Mouse (Mus musculus) stomach, postnatal 0 days (tissue): Measurements from ENCODE around the gene Sec14l4. TPM values are rescaled to one million over a fixed set of nuclear protein-coding genes. Genes with fewer than 3 reads are reported as not detected.

ENCODE experiments used
- ATAC-seq: fragments of 200-750 bp; cut with Nextera tagmentation; 2 replicates; pipeline ENCODE4 v1.8.0; 2017; ENCODE audit not compliant: low FRiP score, low TSS enrichment
- DNase-seq: peaks from one replicate; pipeline ENCODE4 v3.0.0-alpha.2; 2016; ENCODE audit warnings: low spot score
- H3K27ac ChIP-seq: fragments of 300-500 bp; sonication (generic); replicated peaks from 2 replicates; pipeline ENCODE4 v1.5.1; 2014; ENCODE audit warnings: mild to moderate bottlenecking, control low read depth
- H3K27me3 ChIP-seq: fragments of 300-500 bp; sonication (generic); 2 replicates; pipeline ENCODE4 v1.6.1; 2014; ENCODE audit warnings: low read length; ENCODE audit not compliant: control insufficient read depth, insufficient read depth
- H3K36me3 ChIP-seq: fragments of 300-500 bp; sonication (generic); 2 replicates; pipeline ENCODE4 v1.6.1; 2014; ENCODE audit warnings: low read length, mixed read lengths; ENCODE audit not compliant: control insufficient read depth, insufficient read depth
- H3K4me1 ChIP-seq: fragments of 300-500 bp; sonication (generic); replicated peaks from 2 replicates; pipeline ENCODE4 v1.6.1; 2014; ENCODE audit warnings: antibody characterized with exemption; ENCODE audit not compliant: control insufficient read depth, insufficient read depth
- H3K4me2 ChIP-seq: fragments of 300-500 bp; sonication (generic); replicated peaks from 2 replicates; pipeline ENCODE4 v1.6.1; 2014; ENCODE audit warnings: low read depth, mild to moderate bottlenecking, control low read depth, moderate library complexity
- H3K4me3 ChIP-seq: fragments of 300-500 bp; sonication (generic); 2 replicates; pipeline ENCODE4 v1.5.1; 2014; ENCODE audit warnings: low read depth, low read length, control low read depth
- H3K9ac ChIP-seq: fragments of 300-500 bp; sonication (generic); 2 replicates; pipeline ENCODE4 v1.6.1; 2014; ENCODE audit warnings: mild to moderate bottlenecking, low read length, control low read depth, mixed read lengths
- H3K9me3 ChIP-seq: fragments of 300-500 bp; sonication (generic); 2 replicates; pipeline ENCODE4 v1.6.1; 2016; ENCODE audit warnings: low read length; ENCODE audit not compliant: control insufficient read depth
- CTCF ChIP-seq: IDR thresholded peaks from 2 replicates; pipeline ENCODE4 v1.5.1; 2016; ENCODE audit warnings: antibody characterized with exemption, low read depth, mild to moderate bottlenecking, moderate library complexity
- EP300 ChIP-seq: optimal IDR thresholded peaks from 2 replicates; pipeline ENCODE3; 2016; ENCODE audit warnings: antibody characterized with exemption
- WGBS: fragments of 180-500 bp; shearing (Covaris S2); extraction: QIAGEN DNeasy Blood & Tissue Kit; methylation state at CpG from one replicate; pipeline ENCODE4 v1.1.7; 2014; 5-methylcytosine and 5-hydroxymethylcytosine counted together
- polyA plus RNA-seq: library from polyadenylated mRNA; unstranded; fragments of >200 nt; fragmentation: Nextera tagmentation; extraction: Ambion mirVana; gene quantifications from 2 replicates; pipeline ENCODE4 v1.2.1, GENCODE M21; 2015

Gene Sec14l4
- polyA plus RNA-seq, 1 experiment from 2014 or later, result 2.5 TPM

DNA sequence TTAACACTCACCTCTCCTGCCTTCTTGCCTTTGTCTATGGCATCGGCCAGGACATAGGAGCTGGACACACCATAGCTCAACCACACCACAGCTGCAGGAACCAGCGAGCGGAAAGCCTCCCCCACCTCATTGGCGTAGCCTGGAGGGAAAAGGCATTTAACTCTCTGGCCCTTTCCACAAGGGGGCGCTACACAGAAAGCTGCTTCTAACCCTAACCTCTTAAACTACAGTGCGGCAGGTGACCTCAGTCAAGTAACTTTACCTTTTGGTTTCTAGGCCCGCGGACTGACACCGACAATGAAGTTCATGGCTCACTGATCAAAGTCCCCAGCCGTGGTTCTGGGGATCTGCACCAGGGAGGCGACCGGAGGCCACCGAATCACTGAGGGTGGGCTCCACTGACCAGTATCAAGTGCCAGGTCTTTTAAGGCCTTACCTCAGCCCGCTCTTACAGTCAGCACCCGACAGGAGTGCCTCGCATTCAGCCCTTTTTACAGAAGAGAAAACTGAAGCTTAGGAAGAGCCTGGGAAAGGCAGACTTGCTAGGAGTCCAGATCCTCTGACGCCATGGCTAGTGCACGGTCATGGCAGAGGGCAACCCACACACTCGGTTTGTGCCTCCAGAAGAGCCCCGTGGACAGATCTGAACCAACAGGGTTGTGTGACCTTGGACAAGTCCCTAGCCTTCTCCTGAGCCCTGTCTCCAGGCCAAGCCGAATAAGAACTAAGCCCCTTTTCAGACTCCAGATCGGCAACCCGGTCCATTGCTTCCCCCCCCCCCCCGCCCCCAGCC lies 63.3 kb downstream of the Sec14l4 start:
- H3K27me3 ChIP-seq, result no peaks in the 10 kb centered on the region
- peaks cover 7% of the 10 kb centered on the region for H3K4me1 ChIP-seq
- peak overlapping the region; percentile 86 for H3K27ac ChIP-seq
- peak overlapping the region; percentile 53 for H3K4me3 ChIP-seq
- H3K9ac ChIP-seq, result peak overlapping the region; percentile 61
- 8% methylated on average over 23 of the region's 24 CpGs for WGBS
- H3K36me3 ChIP-seq, result no peaks in the 10 kb centered on the region
- peak; percentile 55 for ATAC-seq
- H3K4me2 ChIP-seq, result peak overlapping the region; percentile 78
- no peaks in the 10 kb centered on the region for H3K9me3 ChIP-seq
- peak; percentile 88 for DNase-seq
- TF ChIP-seq EP300, result no peak
- peak; percentile 85 for TF ChIP-seq CTCF

- H3K9me3 ChIP-seq, result no peaks in the 10 kb centered on the region
- ATAC-seq (no peak), DNase-seq (peak; percentile 68)
- H3K4me1 ChIP-seq, result peaks cover 7% of the 10 kb centered on the region
- H3K27ac ChIP-seq, result peak within 1 kb of the TSS; percentile 86
- TF ChIP-seq CTCF (peak; percentile 40), EP300 (no peak)
- peak within 1 kb of the TSS; percentile 53 for H3K4me3 ChIP-seq
- 4% methylated on average over 31 of the region's 34 CpGs for WGBS
- H3K9ac ChIP-seq, result peak within 1 kb of the TSS; percentile 61
- no peaks in the 10 kb centered on the region for H3K27me3 ChIP-seq
- H3K36me3 ChIP-seq, result no peaks in the 10 kb centered on the region
- H3K4me2 ChIP-seq, result peak within 1 kb of the TSS; percentile 78
These were observed 64.2 kb downstream of the Sec14l4 start, which contains the start of gene Mtfp1 for GRCm38 (mm10) chr11:4095171-4096053. Gene Mtfp1 (minus strand): TSS chr11:4095445.

DNA sequence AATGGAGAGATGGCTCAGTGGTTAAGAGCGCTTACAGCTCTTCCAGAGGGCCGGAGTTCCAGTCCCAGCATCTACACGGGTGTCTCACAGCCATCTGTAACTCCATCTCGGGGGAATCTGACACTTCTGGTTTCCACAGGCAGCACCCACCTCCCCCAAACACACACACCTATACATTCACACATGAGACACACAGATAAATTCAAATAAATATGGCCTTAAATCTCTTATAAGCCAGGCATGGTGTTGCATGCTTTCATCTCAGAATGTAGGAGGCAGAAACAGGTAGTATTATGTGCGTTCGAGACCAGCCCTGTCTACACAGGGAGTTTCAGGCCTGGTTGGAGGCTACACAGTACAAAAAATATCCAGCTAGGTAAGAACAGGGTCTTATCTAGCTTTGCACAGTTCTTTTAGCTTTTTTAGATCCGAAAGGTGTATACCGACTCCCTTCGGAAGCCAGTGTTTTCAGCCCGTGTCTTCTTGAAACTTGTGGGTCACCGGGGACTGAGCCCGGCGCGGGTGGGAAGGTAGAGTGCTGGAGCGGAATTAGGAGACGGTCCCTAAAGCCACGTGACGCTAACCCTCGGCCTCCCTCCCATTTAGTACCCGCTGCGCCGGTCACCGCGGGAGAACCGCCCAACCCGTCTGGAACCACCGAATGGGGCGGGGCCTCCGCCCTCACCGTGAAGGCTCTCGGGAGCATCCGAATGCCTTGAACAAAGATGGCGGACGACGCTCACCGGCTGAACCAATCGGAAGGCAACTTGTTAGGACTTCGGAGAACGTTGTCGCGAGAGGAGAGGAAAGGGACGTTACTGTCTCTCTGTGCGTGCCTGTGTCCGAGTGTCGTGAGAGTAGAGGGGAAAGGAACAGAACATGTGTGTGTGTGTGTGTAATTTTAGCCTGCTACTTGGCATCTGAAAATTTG lies 65.1 kb downstream of the Sec14l4 start:
- no peaks in the 10 kb centered on the region for H3K36me3 ChIP-seq
- DNase-seq, result peak; percentile 98
- peaks cover 7% of the 10 kb centered on the region for H3K4me1 ChIP-seq
- H3K27ac ChIP-seq, result peak overlapping the region; percentile 90
- H3K9ac ChIP-seq, result peak overlapping the region; percentile 71
- H3K9me3 ChIP-seq, result no peaks in the 10 kb centered on the region
- peak; percentile 91 for ATAC-seq
- TF ChIP-seq CTCF, result 0 out of 2 replicates have a peak, but pooled peaks have one; percentile 1
- peak; percentile 96 for TF ChIP-seq EP300
- 2% methylated on average over 45 of the region's 45 CpGs for WGBS
- peak overlapping the region; percentile 43 for H3K4me3 ChIP-seq
- peak overlapping the region; percentile 78 for H3K4me2 ChIP-seq
- no peaks in the 10 kb centered on the region for H3K27me3 ChIP-seq

GRCm38 (mm10) chr11:4097091-4097621 lies 65.9 kb downstream of the Sec14l4 start:
- H3K4me2 ChIP-seq, result peak overlapping the region; percentile 78
- peak overlapping the region; percentile 43 for H3K4me3 ChIP-seq
- peak overlapping the region; percentile 90 for H3K27ac ChIP-seq
- H3K27me3 ChIP-seq, result no peaks in the 10 kb centered on the region
- no peak for ATAC-seq
- peaks cover 7% of the 10 kb centered on the region for H3K4me1 ChIP-seq
- no peaks in the 10 kb centered on the region for H3K36me3 ChIP-seq
- TF ChIP-seq CTCF, result no peak
- no peak for TF ChIP-seq EP300
- peak; percentile 26 for DNase-seq
- no peaks in the 10 kb centered on the region for H3K9me3 ChIP-seq
- WGBS, result 23% methylated on average over 10 of the region's 10 CpGs
- peak overlapping the region; percentile 71 for H3K9ac ChIP-seq

Other genes starting within 250 kb of the Sec14l4 start
- gene Osbp2, start 167.6 kb upstream of the Sec14l4 start, polyA plus RNA-seq, result 0.42 and 0.69 TPM in 2 replicates
- gene 4921536K21Rik, start 136.4 kb upstream of the Sec14l4 start, polyA plus RNA-seq, result 0.12 TPM in 2 replicates
- gene Dusp18, start 136.2 kb upstream of the Sec14l4 start, polyA plus RNA-seq, result 2.8 TPM in 2 replicates
- gene Slc35e4, start 116.8 kb upstream of the Sec14l4 start, polyA plus RNA-seq, result 7.3 and 7.5 TPM in 2 replicates
- gene Tcn2, start 99.3 kb upstream of the Sec14l4 start, polyA plus RNA-seq, result 47.5 and 53.3 TPM in 2 replicates
- 41.8 and 42.6 TPM in 2 replicates for gene Pes1, start 67.5 kb upstream of the Sec14l4 start, polyA plus RNA-seq
- 0.08 TPM in 1 of 2 replicates, not detected in the other for gene 4930556J24Rik, start 54.7 kb upstream of the Sec14l4 start, polyA plus RNA-seq
- gene Gal3st1, start 47.8 kb upstream of the Sec14l4 start, polyA plus RNA-seq, result 43.4 and 52.0 TPM in 2 replicates
- 0.12 and 0.15 TPM in 2 replicates for gene Sec14l3, start 33.4 kb downstream of the Sec14l4 start, polyA plus RNA-seq
- 19.0 and 19.1 TPM in 2 replicates for gene Mtfp1, start 64.0 kb downstream of the Sec14l4 start, polyA plus RNA-seq
- gene Sec14l2, start 92.0 kb downstream of the Sec14l4 start, polyA plus RNA-seq, result 0.95 and 1.5 TPM in 2 replicates
- gene Rnf215, start 103.7 kb downstream of the Sec14l4 start, polyA plus RNA-seq, result 19.6 and 23.2 TPM in 2 replicates
- 2.1 and 2.2 TPM in 2 replicates for gene Ccdc157, start 128.8 kb downstream of the Sec14l4 start, polyA plus RNA-seq
- 16.0 and 16.5 TPM in 2 replicates for gene Sf3a1, start 128.9 kb downstream of the Sec14l4 start, polyA plus RNA-seq
- 35.1 and 38.5 TPM in 2 replicates for gene Tbc1d10a, start 155.3 kb downstream of the Sec14l4 start, polyA plus RNA-seq
- gene Castor1, start 186.8 kb downstream of the Sec14l4 start, polyA plus RNA-seq, result 9.6 and 9.7 TPM in 2 replicates
- gene Osm, start 205.0 kb downstream of the Sec14l4 start, polyA plus RNA-seq, result 0.05 and 0.11 TPM in 2 replicates
- gene Lif, start 226.1 kb downstream of the Sec14l4 start, polyA plus RNA-seq, result 0.61 and 1.1 TPM in 2 replicates